Mouse (Mus musculus) lung, embryonic 14.5 days (tissue): ENCODE measurements around the gene Shox2. TPM values are rescaled to one million over a fixed set of nuclear protein-coding genes. Genes with fewer than 3 reads are reported as not detected.

ENCODE experiments used
- ATAC-seq: fragments of 200-750 bp; cut with Nextera tagmentation; 2 replicates; pipeline ENCODE4 v1.8.0; 2017; ENCODE audit warnings: mild to moderate bottlenecking, moderate TSS enrichment, moderate library complexity; ENCODE audit not compliant: insufficient read depth
- DNase-seq: peaks from one replicate; pipeline ENCODE4 v3.0.0-alpha.2; 2015
- H3K27ac ChIP-seq: fragments of 300-500 bp; sonication (generic); 2 replicates; pipeline ENCODE4 v1.5.1; 2014; ENCODE audit warnings: low read depth, mild to moderate bottlenecking, moderate library complexity
- H3K27me3 ChIP-seq: fragments of 300-500 bp; sonication (generic); 2 replicates; pipeline ENCODE4 v1.6.1; 2014; ENCODE audit warnings: low read length, control low read depth; ENCODE audit not compliant: insufficient read depth
- H3K36me3 ChIP-seq: fragments of 300-500 bp; sonication (generic); 2 replicates; pipeline ENCODE4 v1.6.1; 2014; ENCODE audit warnings: control low read depth; ENCODE audit not compliant: insufficient read depth
- H3K4me1 ChIP-seq: fragments of 300-500 bp; sonication (generic); 2 replicates; pipeline ENCODE4 v1.6.1; 2014; ENCODE audit warnings: antibody characterized with exemption, control low read depth; ENCODE audit not compliant: insufficient read depth
- H3K4me2 ChIP-seq: fragments of 300-500 bp; sonication (generic); 2 replicates; pipeline ENCODE4 v1.6.1; 2014; ENCODE audit warnings: mild to moderate bottlenecking
- H3K4me3 ChIP-seq: fragments of 300-500 bp; sonication (generic); 2 replicates; pipeline ENCODE4 v1.5.1; 2014; ENCODE audit warnings: low read depth, low read length
- H3K9ac ChIP-seq: fragments of 300-500 bp; sonication (generic); 2 replicates; pipeline ENCODE4 v1.6.1; 2014
- H3K9me3 ChIP-seq: fragments of 300-500 bp; sonication (generic); 2 replicates; pipeline ENCODE4 v1.6.1; 2016; ENCODE audit warnings: low read depth, low read length, control low read depth
- CTCF ChIP-seq: IDR thresholded peaks from 2 replicates; pipeline ENCODE4 v1.5.1; 2016; ENCODE audit warnings: antibody characterized with exemption, low read depth
- WGBS: fragments of 180-500 bp; shearing (Covaris S2); extraction: QIAGEN DNeasy Blood & Tissue Kit; methylation state at CpG from one replicate; pipeline ENCODE4 v1.1.7; 2014; 5-methylcytosine and 5-hydroxymethylcytosine counted together
- polyA plus RNA-seq: library from polyadenylated mRNA; unstranded; fragments of >200 nt; fragmentation: Nextera tagmentation; extraction: Ambion mirVana; gene quantifications from 2 replicates; pipeline ENCODE4 v1.2.1, GENCODE M21; 2014

The Shox2 gene
- polyA plus RNA-seq, 1 experiment from 2014 or later = 0.26 TPM

DNA sequence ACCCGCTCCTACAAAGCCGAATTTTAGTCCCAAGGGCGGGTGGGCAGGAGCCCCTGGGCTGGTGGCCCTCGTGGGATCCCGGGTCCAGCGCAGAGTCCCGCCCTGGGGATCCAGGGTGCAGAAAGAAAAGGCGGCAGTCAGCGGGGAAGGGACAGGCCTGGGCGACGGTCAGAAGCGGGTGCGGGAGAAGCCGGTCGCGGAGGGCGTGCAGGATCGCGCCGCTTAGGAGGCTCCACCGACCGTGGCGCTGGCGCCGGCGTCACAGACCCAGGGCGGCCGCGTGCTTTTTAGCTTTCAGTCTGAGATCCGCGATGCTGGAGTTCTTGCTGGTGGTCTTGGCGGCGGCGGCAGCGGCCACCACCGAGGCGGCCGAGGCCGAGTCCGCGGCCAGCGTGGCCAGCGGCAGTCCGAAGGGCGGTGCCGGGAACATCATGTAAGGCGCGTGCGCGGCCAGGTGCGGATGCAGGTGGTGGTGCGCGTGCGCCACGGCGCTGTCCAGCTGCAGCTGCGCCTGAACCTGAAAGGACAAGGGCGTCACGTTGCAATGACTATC, 8.1 kb downstream of the Shox2 start:
- DNase-seq = peak; percentile 73
- ATAC-seq = peak; percentile 60
- Histone ChIP-seq H3K4me1 (no peaks in the 10 kb centered on the region), H3K9me3 (no peaks in the 10 kb centered on the region), H3K27me3 (peaks cover 87% of the 10 kb centered on the region), H3K36me3 (no peaks in the 10 kb centered on the region), H3K27ac (no peak overlapping the region), H3K9ac (no peak overlapping the region), H3K4me3 (peak overlapping the region; percentile 43), H3K4me2 (peak overlapping the region; percentile 67)
- no peak for TF ChIP-seq CTCF
- under 1% methylated on average over 59 of the region's 59 CpGs for WGBS

GRCm38 (mm10) chr3:66972191-66972950, 9.2 kb downstream of the Shox2 start:
- no peak overlapping the region for H3K4me2 ChIP-seq
- WGBS = 5% methylated on average over 16 of the region's 16 CpGs
- no peak for ATAC-seq
- H3K27me3 ChIP-seq = peaks cover 86% of the 10 kb centered on the region
- peak; percentile 17 for DNase-seq
- H3K36me3 ChIP-seq = no peaks in the 10 kb centered on the region
- no peak overlapping the region for H3K4me3 ChIP-seq
- no peaks in the 10 kb centered on the region for H3K4me1 ChIP-seq
- no peak for TF ChIP-seq CTCF
- no peak overlapping the region for H3K27ac ChIP-seq
- H3K9ac ChIP-seq = no peak overlapping the region
- no peaks in the 10 kb centered on the region for H3K9me3 ChIP-seq

GRCm38 (mm10) chr3:66970661-66971331, 10.8 kb downstream of the Shox2 start:
- H3K27ac ChIP-seq = no peak overlapping the region
- H3K4me1 ChIP-seq = no peaks in the 10 kb centered on the region
- H3K9ac ChIP-seq = no peak overlapping the region
- no peaks in the 10 kb centered on the region for H3K9me3 ChIP-seq
- H3K36me3 ChIP-seq = no peaks in the 10 kb centered on the region
- no peak for TF ChIP-seq CTCF
- WGBS = under 1% methylated on average over 29 of the region's 29 CpGs
- no peak overlapping the region for H3K4me2 ChIP-seq
- peaks cover 81% of the 10 kb centered on the region for H3K27me3 ChIP-seq
- no peak overlapping the region for H3K4me3 ChIP-seq
- DNase-seq (no peak), ATAC-seq (peak; percentile 53; the same call in 1 of the 2 replicates)

- Histone ChIP-seq H3K27ac (no peak overlapping the region), H3K4me2 (no peak overlapping the region), H3K27me3 (peaks cover 77% of the 10 kb centered on the region), H3K9ac (no peak overlapping the region), H3K4me1 (no peaks in the 10 kb centered on the region), H3K4me3 (no peak overlapping the region), H3K9me3 (no peaks in the 10 kb centered on the region), H3K36me3 (no peaks in the 10 kb centered on the region)
- ATAC-seq (no peak), DNase-seq (no peak)
- no peak for TF ChIP-seq CTCF
- WGBS = 2% methylated on average over 10 of the region's 10 CpGs
Measured at GRCm38 (mm10) chr3:66970261-66970660, 11.3 kb downstream of the Shox2 start.

DNA sequence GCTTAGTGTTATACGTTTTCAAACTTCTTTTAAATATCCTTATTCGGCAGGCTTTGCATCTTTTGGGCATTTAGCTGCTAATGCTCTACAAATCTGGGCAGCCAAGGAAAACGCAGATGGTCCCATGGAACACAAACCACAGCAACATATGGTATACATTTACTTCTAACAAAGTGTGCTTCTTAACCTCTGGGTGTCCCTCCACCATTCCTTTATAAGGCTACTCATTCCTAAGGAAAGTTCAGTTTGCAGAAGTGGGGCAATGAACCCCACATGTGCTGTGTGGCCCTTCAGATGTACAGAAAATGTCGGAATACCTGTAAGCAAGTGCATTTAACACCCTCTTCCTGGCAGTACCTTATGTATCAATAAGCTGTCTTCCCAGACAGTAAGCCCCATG, 14.1 kb downstream of the Shox2 start:
- Histone ChIP-seq H3K4me2 (no peak overlapping the region), H3K27me3 (peaks cover 57% of the 10 kb centered on the region), H3K4me1 (no peaks in the 10 kb centered on the region), H3K36me3 (no peaks in the 10 kb centered on the region), H3K9ac (no peak overlapping the region), H3K9me3 (no peaks in the 10 kb centered on the region), H3K27ac (no peak overlapping the region), H3K4me3 (no peak overlapping the region)
- DNase-seq = no peak
- no peak for ATAC-seq
- 58% methylated on average over 4 of the region's 4 CpGs for WGBS
- TF ChIP-seq CTCF = no peak

GRCm38 (mm10) chr3:66964884-66965283, 16.7 kb downstream of the Shox2 start:
- H3K27me3 ChIP-seq = peaks cover 37% of the 10 kb centered on the region
- ATAC-seq (no peak), DNase-seq (no peak)
- H3K9me3 ChIP-seq = no peaks in the 10 kb centered on the region
- 49% methylated on average over 3 of the region's 3 CpGs for WGBS
- H3K27ac ChIP-seq = no peak overlapping the region
- no peak for TF ChIP-seq CTCF
- H3K4me1 ChIP-seq = no peaks in the 10 kb centered on the region
- H3K36me3 ChIP-seq = no peaks in the 10 kb centered on the region
- H3K4me2 ChIP-seq = no peak overlapping the region
- H3K4me3 ChIP-seq = no peak overlapping the region
- no peak overlapping the region for H3K9ac ChIP-seq

- no peaks in the 10 kb centered on the region for H3K4me1 ChIP-seq
- H3K36me3 ChIP-seq = no peaks in the 10 kb centered on the region
- H3K4me3 ChIP-seq = no peak overlapping the region
- DNase-seq = no peak
- 43% methylated on average over 5 of the region's 5 CpGs for WGBS
- no peaks in the 10 kb centered on the region for H3K9me3 ChIP-seq
- ATAC-seq = no peak; the same call in 1 of the 2 replicates
- H3K27ac ChIP-seq = no peak overlapping the region
- no peak for TF ChIP-seq CTCF
- H3K4me2 ChIP-seq = no peak overlapping the region
- no peak overlapping the region for H3K9ac ChIP-seq
- peaks cover 12% of the 10 kb centered on the region; the same call in 1 of the 2 replicates for H3K27me3 ChIP-seq
Measured at GRCm38 (mm10) chr3:66959972-66960371, 21.6 kb downstream of the Shox2 start.
